Mouse (Mus musculus) stomach, postnatal 0 days (tissue): Measurements from ENCODE around the gene Olfr1218.

ENCODE experiments used
- CTCF ChIP-seq: IDR thresholded peaks from 2 replicates; pipeline ENCODE4 v1.5.1; 2016; ENCODE audit warnings: antibody characterized with exemption, low read depth, mild to moderate bottlenecking, moderate library complexity
- EP300 ChIP-seq: optimal IDR thresholded peaks from 2 replicates; pipeline ENCODE3; 2016; ENCODE audit warnings: antibody characterized with exemption

DNA sequence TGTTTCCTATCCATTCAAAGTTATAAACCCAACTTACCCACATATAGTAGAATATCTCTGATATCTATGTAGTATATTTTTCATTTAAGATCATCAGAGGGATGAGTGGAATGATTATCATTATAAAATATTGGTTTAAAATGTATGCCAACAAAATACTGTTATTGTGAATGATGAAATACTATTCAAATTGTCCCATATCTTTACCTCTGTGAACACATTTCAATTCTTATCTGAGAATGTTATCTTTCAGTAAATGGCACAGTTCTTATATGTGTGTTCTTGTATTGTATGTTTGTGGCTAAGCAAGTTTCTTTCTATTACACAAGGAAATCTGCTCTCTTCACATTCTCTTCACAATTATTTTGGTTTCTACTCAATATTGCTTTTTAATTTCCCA is 44.7 kb upstream of the Olfr1218 start:
- TF ChIP-seq CTCF (no peak), EP300 (no peak)
